Mouse (Mus musculus): ENCODE data around the gene Slc6a20a.
A peak's percentile ranks its signal among the peaks of the same experiment; 100 is the strongest.

The Slc6a20a gene

GRCm38 (mm10) chr9:123678327-123679105 lies at the start of gene Slc6a20a, which contains the start of gene Ccr9:
Gene Slc6a20a (minus strand): TSS chr9:123678885.
Gene Ccr9 (plus strand): TSS chr9:123678439.
- peak in 1 of 2 experiments; percentile 20 for DNase-seq (ENCODE audit: low spot score in 2 of 2)

- DNase-seq (ENCODE audit: low spot score in 2 of 2) = no peak
Observed at GRCm38 (mm10) chr9:123722737-123723493, 44.2 kb upstream of the Slc6a20a start.

GRCm38 (mm10) chr9:123717186-123718008 lies 38.7 kb upstream of the Slc6a20a start, which contains the start of gene Lztfl1:
Gene Lztfl1 (minus strand): TSS chr9:123717697.
- DNase-seq (ENCODE audit: low spot score in 2 of 2) = peak; percentile 84 to 89

GRCm38 (mm10) chr9:123716301-123716700 lies 37.6 kb upstream of the Slc6a20a start:
- DNase-seq (ENCODE audit: low spot score in 2 of 2) = no peak

- no peak for DNase-seq (ENCODE audit: low spot score in 2 of 2)
Observed at GRCm38 (mm10) chr9:123713111-123713510, 34.4 kb upstream of the Slc6a20a start.

- no peak for DNase-seq (ENCODE audit: low spot score in 2 of 2)
Observed at GRCm38 (mm10) chr9:123709226-123709625, 30.5 kb upstream of the Slc6a20a start.

- no peak for DNase-seq (ENCODE audit: low spot score in 2 of 2)
Observed at GRCm38 (mm10) chr9:123701822-123702221, 23.1 kb upstream of the Slc6a20a start.

- DNase-seq (ENCODE audit: low spot score in 2 of 2) = no peak
Observed at GRCm38 (mm10) chr9:123695634-123696302, 17.1 kb upstream of the Slc6a20a start.

GRCm38 (mm10) chr9:123688227-123688626 lies 9.5 kb upstream of the Slc6a20a start:
- no peak for DNase-seq (ENCODE audit: low spot score in 2 of 2)

GRCm38 (mm10) chr9:123686206-123686605 lies 7.5 kb upstream of the Slc6a20a start:
- no peak for DNase-seq (ENCODE audit: low spot score in 2 of 2)

- DNase-seq (ENCODE audit: low spot score in 2 of 2) = no peak
Observed at GRCm38 (mm10) chr9:123683704-123684103, 5.0 kb upstream of the Slc6a20a start.

GRCm38 (mm10) chr9:123679198-123679597 lies 513 bp upstream of the Slc6a20a start:
- no peak for DNase-seq (ENCODE audit: low spot score in 2 of 2)

GRCm38 (mm10) chr9:123665645-123666044 lies 13.0 kb downstream of the Slc6a20a start:
- DNase-seq (ENCODE audit: low spot score in 2 of 2) = no peak

GRCm38 (mm10) chr9:123659986-123660676 lies 18.6 kb downstream of the Slc6a20a start:
- DNase-seq (ENCODE audit: low spot score in 2 of 2) = peak in 1 of 2 experiments; percentile 17

- no peak for DNase-seq (ENCODE audit: low spot score in 2 of 2)
Observed at GRCm38 (mm10) chr9:123658981-123659380, 19.7 kb downstream of the Slc6a20a start.

- no peak for DNase-seq (ENCODE audit: low spot score in 2 of 2)
Observed at GRCm38 (mm10) chr9:123657457-123657856, 21.2 kb downstream of the Slc6a20a start.

GRCm38 (mm10) chr9:123651369-123651768 lies 27.3 kb downstream of the Slc6a20a start:
- DNase-seq (ENCODE audit: low spot score in 2 of 2) = no peak

GRCm38 (mm10) chr9:123649785-123650511 lies 28.7 kb downstream of the Slc6a20a start:
- DNase-seq (ENCODE audit: low spot score in 2 of 2) = no peak

GRCm38 (mm10) chr9:123640106-123640505 lies 38.6 kb downstream of the Slc6a20a start:
- no peak for DNase-seq (ENCODE audit: low spot score in 2 of 2)

- DNase-seq (ENCODE audit: low spot score in 2 of 2) = peak in 1 of 2 experiments; percentile 12
Observed at GRCm38 (mm10) chr9:123638668-123639089, 40.0 kb downstream of the Slc6a20a start.
